Mouse (Mus musculus) hindbrain, embryonic 11.5 days (tissue): Measurements from ENCODE around the gene Zbtb16. TPM values are rescaled to one million over a fixed set of nuclear protein-coding genes. Genes with fewer than 3 reads are reported as not detected.

Source experiments
- ATAC-seq: fragments of 200-750 bp; cut with Nextera tagmentation; 2 replicates; pipeline ENCODE4 v1.8.0; 2017; ENCODE audit warnings: mild to moderate bottlenecking, moderate TSS enrichment, moderate library complexity; ENCODE audit not compliant: low FRiP score
- DNase-seq: peaks from one replicate; pipeline ENCODE4 v3.0.0-alpha.2; 2015; ENCODE audit warnings: low spot score
- H3K27ac ChIP-seq: fragments of 300-500 bp; sonication (generic); 2 replicates; pipeline ENCODE4 v1.5.1; 2014; ENCODE audit warnings: mild to moderate bottlenecking, low read depth, low read length
- H3K27me3 ChIP-seq: fragments of 300-500 bp; sonication (generic); 2 replicates; pipeline ENCODE4 v1.6.1; 2014; ENCODE audit warnings: mild to moderate bottlenecking, low read length, moderate library complexity, mixed read lengths; ENCODE audit not compliant: control insufficient read depth, insufficient read depth
- H3K36me3 ChIP-seq: fragments of 300-500 bp; sonication (generic); 2 replicates; pipeline ENCODE4 v1.6.1; 2014; ENCODE audit warnings: mild to moderate bottlenecking, low read length, moderate library complexity, mixed read lengths; ENCODE audit not compliant: control insufficient read depth, insufficient read depth
- H3K4me1 ChIP-seq: fragments of 300-500 bp; sonication (generic); replicated peaks from 2 replicates; pipeline ENCODE4 v1.6.1; 2014; ENCODE audit warnings: low read length, mixed read lengths; ENCODE audit not compliant: control insufficient read depth, insufficient read depth
- H3K4me2 ChIP-seq: fragments of 300-500 bp; sonication (generic); replicated peaks from 2 replicates; pipeline ENCODE4 v1.6.1; 2014; ENCODE audit warnings: mild to moderate bottlenecking, low read depth, low read length
- H3K4me3 ChIP-seq: fragments of 300-500 bp; sonication (generic); 2 replicates; pipeline ENCODE4 v1.5.1; 2014; ENCODE audit warnings: low read depth, low read length
- H3K9ac ChIP-seq: fragments of 300-500 bp; sonication (generic); 2 replicates; pipeline ENCODE4 v1.6.1; 2014; ENCODE audit warnings: low read depth, low read length
- H3K9me3 ChIP-seq: fragments of 300-500 bp; sonication (generic); 2 replicates; pipeline ENCODE4 v1.6.1; 2016; ENCODE audit warnings: low read length; ENCODE audit not compliant: control insufficient read depth
- WGBS: fragments of 180-500 bp; shearing (Covaris S2); extraction: QIAGEN DNeasy Blood & Tissue Kit; methylation state at CpG from one replicate; pipeline ENCODE4 v1.1.7; 2014; 5-methylcytosine and 5-hydroxymethylcytosine counted together
- polyA plus RNA-seq: library from polyadenylated mRNA; unstranded; fragments of >200 nt; fragmentation: Nextera tagmentation; extraction: Ambion mirVana; gene quantifications from 2 replicates; pipeline ENCODE4 v1.2.1, GENCODE M21; 2014

The Zbtb16 gene
- polyA plus RNA-seq, 1 experiment from 2014 or later, result 10.6 TPM

DNA sequence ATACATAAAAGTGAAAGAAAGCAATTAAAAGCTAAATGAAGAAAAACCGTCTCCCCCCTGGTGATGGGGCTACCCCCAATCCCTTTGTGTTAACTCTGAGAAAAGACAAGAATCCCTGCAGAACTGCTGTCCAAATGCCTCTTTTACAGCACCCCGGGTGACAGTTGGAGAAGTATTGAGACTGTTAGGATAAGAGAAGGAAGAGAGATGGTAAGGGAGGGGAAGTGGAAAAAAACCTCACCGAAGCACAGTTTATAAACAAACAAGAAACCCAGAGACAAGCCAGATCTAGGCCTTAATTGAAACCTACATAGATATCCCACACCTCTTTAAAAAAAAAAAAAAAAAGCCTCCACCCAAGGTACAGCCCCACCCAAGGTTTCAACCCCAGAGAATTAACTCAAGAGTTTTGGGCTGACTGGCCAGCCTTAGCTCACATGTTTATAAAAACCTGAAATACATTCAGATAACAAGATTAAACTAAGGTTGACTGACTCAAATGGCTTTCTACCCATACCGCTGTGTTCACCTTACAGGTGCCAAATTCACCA, 42.3 kb downstream of the Zbtb16 start:
- Histone ChIP-seq H3K4me2 (no peak overlapping the region), H3K36me3 (no peaks in the 10 kb centered on the region), H3K27me3 (no peaks in the 10 kb centered on the region), H3K9me3 (no peaks in the 10 kb centered on the region), H3K9ac (no peak overlapping the region), H3K4me3 (no peak overlapping the region), H3K4me1 (no peaks in the 10 kb centered on the region), H3K27ac (no peak overlapping the region)
- no peak for DNase-seq
- 65% methylated on average over 4 of the region's 4 CpGs for WGBS
- no peak for ATAC-seq

GRCm38 (mm10) chr9:48790575-48790974, 45.4 kb downstream of the Zbtb16 start:
- H3K4me1 ChIP-seq, result no peaks in the 10 kb centered on the region
- H3K4me2 ChIP-seq, result no peak overlapping the region
- no peak overlapping the region for H3K4me3 ChIP-seq
- no peaks in the 10 kb centered on the region for H3K36me3 ChIP-seq
- no peaks in the 10 kb centered on the region for H3K9me3 ChIP-seq
- no peak overlapping the region for H3K9ac ChIP-seq
- DNase-seq (no peak), ATAC-seq (no peak)
- H3K27ac ChIP-seq, result no peak overlapping the region
- WGBS, result 88% methylated on average over 10 of the region's 10 CpGs
- no peaks in the 10 kb centered on the region for H3K27me3 ChIP-seq

DNA sequence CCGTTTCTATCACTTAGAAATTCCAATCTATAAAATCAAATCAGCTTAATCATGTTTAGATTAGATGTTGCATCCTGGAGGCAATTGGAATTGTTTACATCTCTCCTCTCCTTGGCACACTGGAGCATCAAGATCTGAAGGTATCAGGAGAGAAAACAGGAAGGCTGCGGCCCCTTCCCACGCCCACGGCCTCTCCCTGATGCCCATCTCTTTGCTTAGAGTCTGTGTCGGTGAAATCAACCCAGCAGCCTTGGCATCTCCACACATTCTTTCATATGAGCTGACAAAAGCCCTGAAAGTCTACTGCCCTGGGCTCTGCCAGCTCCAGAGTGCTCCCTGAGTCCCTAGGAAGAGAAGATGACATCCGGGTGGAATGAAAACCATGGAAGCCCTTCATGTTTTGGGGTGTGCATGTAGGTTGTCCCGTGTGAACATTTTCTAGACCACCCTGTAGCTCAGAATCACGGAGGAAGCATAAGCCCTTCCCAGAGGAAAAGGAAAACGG, 48.1 kb downstream of the Zbtb16 start:
- ATAC-seq (no peak), DNase-seq (no peak)
- no peaks in the 10 kb centered on the region for H3K27me3 ChIP-seq
- no peak overlapping the region for H3K4me3 ChIP-seq
- 85% methylated on average over 9 of the region's 9 CpGs for WGBS
- no peak overlapping the region for H3K4me2 ChIP-seq
- no peak overlapping the region for H3K27ac ChIP-seq
- H3K9ac ChIP-seq, result no peak overlapping the region
- H3K9me3 ChIP-seq, result no peaks in the 10 kb centered on the region
- H3K4me1 ChIP-seq, result no peaks in the 10 kb centered on the region
- H3K36me3 ChIP-seq, result no peaks in the 10 kb centered on the region

DNA sequence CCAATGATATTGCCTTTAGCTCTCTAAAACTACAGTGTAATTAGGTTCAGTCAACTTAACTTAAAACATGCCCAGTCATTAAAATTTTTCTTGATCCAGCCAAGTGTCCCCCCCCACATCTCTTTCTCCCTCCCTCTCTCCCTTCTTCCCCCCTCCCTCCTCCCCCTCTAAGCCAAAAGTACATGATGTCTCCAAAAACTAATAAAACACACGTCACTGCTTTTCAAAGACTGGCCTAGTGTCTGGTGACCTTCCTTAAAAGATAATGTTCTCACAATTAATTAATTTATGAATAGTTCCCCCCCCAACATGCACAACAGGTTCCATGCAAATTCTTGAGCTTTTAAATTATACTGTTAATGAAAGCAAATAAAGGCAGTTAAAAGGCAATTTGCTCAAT, 48.7 kb downstream of the Zbtb16 start:
- H3K9me3 ChIP-seq, result no peaks in the 10 kb centered on the region
- H3K4me2 ChIP-seq, result no peak overlapping the region
- DNase-seq, result no peak
- H3K4me1 ChIP-seq, result 0 out of 2 replicates have a peak, but pooled peaks cover 2% of the 10 kb centered on the region
- no peak for ATAC-seq
- H3K4me3 ChIP-seq, result no peak overlapping the region
- no peaks in the 10 kb centered on the region for H3K27me3 ChIP-seq
- 70% methylated on average over 1 of the region's 1 CpGs for WGBS
- no peaks in the 10 kb centered on the region for H3K36me3 ChIP-seq
- no peak overlapping the region for H3K9ac ChIP-seq
- no peak overlapping the region for H3K27ac ChIP-seq

DNA sequence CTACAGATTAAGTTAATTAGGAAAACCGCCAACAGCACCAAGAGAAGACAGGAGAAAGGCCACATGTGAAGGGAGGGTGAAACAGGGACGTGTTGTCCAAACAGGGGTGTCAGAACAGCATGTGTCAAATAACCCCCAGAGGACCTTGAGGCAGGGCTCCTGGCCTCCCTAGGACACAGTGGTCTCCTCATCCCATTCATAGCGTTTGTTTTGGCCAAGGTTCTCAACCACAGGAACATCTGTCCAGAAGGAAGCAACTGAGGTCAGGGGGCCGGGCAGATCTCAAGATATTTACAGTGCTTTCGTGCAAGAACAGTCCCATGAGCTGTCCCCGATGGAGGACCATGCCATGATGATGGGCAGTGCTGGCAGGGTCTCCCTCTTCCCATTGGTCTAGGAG, 49.2 kb downstream of the Zbtb16 start:
- ATAC-seq (no peak), DNase-seq (no peak)
- H3K4me3 ChIP-seq, result no peak overlapping the region
- no peak overlapping the region for H3K9ac ChIP-seq
- H3K4me1 ChIP-seq, result 0 out of 2 replicates have a peak, but pooled peaks cover 2% of the 10 kb centered on the region
- no peak overlapping the region for H3K27ac ChIP-seq
- H3K9me3 ChIP-seq, result no peaks in the 10 kb centered on the region
- WGBS, result 67% methylated on average over 6 of the region's 6 CpGs
- no peaks in the 10 kb centered on the region for H3K27me3 ChIP-seq
- no peaks in the 10 kb centered on the region for H3K36me3 ChIP-seq
- no peak overlapping the region for H3K4me2 ChIP-seq

- Histone ChIP-seq H3K9me3 (no peaks in the 10 kb centered on the region), H3K27me3 (no peaks in the 10 kb centered on the region), H3K27ac (no peak overlapping the region), H3K4me3 (no peak overlapping the region), H3K4me1 (0 out of 2 replicates have a peak, but pooled peaks cover 2% of the 10 kb centered on the region), H3K4me2 (no peak overlapping the region), H3K9ac (no peak overlapping the region), H3K36me3 (no peaks in the 10 kb centered on the region)
- WGBS, result 82% methylated on average over 6 of the region's 6 CpGs
- ATAC-seq, result no peak
- no peak for DNase-seq
These were observed 51.1 kb downstream of the Zbtb16 start for GRCm38 (mm10) chr9:48784937-48785336.

GRCm38 (mm10) chr9:48783292-48783691, 52.7 kb downstream of the Zbtb16 start:
- no peak for DNase-seq
- Histone ChIP-seq H3K4me1 (0 out of 2 replicates have a peak, but pooled peaks cover 2% of the 10 kb centered on the region), H3K27me3 (no peaks in the 10 kb centered on the region), H3K4me2 (no peak overlapping the region), H3K4me3 (no peak overlapping the region), H3K9ac (no peak overlapping the region), H3K9me3 (no peaks in the 10 kb centered on the region), H3K27ac (no peak overlapping the region), H3K36me3 (no peaks in the 10 kb centered on the region)
- WGBS, result 57% methylated on average over 4 of the region's 4 CpGs
- ATAC-seq, result no peak

DNA sequence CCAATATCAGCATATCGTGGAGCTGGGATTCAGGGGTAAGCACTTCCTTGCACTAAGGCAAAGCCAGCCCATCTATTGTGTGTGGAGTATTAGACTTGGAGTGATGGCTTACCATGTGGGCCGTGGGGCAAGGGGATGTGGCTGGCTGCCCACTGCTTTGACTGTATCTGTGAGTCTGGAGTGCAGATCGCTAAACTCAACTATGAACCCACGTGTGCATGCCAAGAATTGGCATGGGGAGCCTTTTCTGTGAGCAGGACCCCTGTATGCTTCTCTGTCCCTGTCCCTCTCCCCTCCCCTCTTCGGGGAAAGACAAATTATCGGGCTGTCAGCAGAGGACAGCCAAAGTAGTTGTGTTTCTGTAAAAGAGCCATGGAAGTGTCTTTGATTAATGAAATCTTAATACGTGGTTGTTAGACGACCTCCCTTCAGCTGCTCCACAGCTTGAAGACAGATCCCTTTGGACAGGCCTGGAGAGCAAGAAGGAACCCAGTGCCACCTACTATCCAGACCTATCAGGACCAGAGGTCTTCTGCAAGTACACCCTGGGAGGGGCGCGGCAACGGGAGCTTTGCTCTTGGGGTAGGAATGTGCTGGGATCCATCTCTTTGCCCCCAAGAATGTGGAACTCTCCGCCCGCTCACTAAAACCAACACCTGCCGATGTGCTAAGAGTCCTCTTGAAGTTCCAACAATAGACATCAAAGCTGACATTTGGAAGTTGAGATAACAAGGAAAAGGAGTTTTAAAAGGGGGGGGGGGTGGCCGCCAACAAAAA, 53.5 kb downstream of the Zbtb16 start:
- DNase-seq, result no peak
- 0 out of 2 replicates have a peak, but pooled peaks cover 2% of the 10 kb centered on the region for H3K4me1 ChIP-seq
- H3K4me3 ChIP-seq, result no peak overlapping the region
- ATAC-seq, result no peak
- no peaks in the 10 kb centered on the region for H3K27me3 ChIP-seq
- H3K9me3 ChIP-seq, result no peaks in the 10 kb centered on the region
- 38% methylated on average over 15 of the region's 15 CpGs for WGBS
- H3K27ac ChIP-seq, result no peak overlapping the region
- no peaks in the 10 kb centered on the region for H3K36me3 ChIP-seq
- no peak overlapping the region for H3K4me2 ChIP-seq
- no peak overlapping the region for H3K9ac ChIP-seq

GRCm38 (mm10) chr9:48776268-48776667, 59.8 kb downstream of the Zbtb16 start:
- Histone ChIP-seq H3K27ac (no peak overlapping the region), H3K4me3 (no peak overlapping the region), H3K9ac (no peak overlapping the region), H3K4me2 (no peak overlapping the region), H3K27me3 (no peaks in the 10 kb centered on the region), H3K9me3 (no peaks in the 10 kb centered on the region), H3K4me1 (no peaks in the 10 kb centered on the region), H3K36me3 (no peaks in the 10 kb centered on the region)
- no peak for ATAC-seq
- 92% methylated on average over 7 of the region's 7 CpGs for WGBS
- no peak for DNase-seq
